Mouse (Mus musculus) lung, embryonic 15.5 days (tissue): ENCODE results near the gene Dgat2. TPM values are rescaled to one million over a fixed set of nuclear protein-coding genes. Genes with fewer than 3 reads are reported as not detected.

Source experiments
- ATAC-seq: fragments of 200-750 bp; cut with Nextera tagmentation; 2 replicates; pipeline ENCODE4 v1.8.0; 2017; ENCODE audit warnings: moderate number of reproducible peaks, borderline replicate concordance; ENCODE audit not compliant: low FRiP score, low TSS enrichment; ENCODE audit errors: extremely low read depth
- H3K27ac ChIP-seq: fragments of 300-500 bp; sonication (generic); 2 replicates; pipeline ENCODE4 v1.5.1; 2015; ENCODE audit warnings: moderate library complexity, mild to moderate bottlenecking, inconsistent platforms
- H3K27me3 ChIP-seq: fragments of 300-500 bp; sonication (generic); 2 replicates; pipeline ENCODE4 v1.6.1; 2015; ENCODE audit warnings: inconsistent platforms
- H3K36me3 ChIP-seq: fragments of 300-500 bp; sonication (generic); 2 replicates; pipeline ENCODE4 v1.6.1; 2015; ENCODE audit warnings: inconsistent platforms
- H3K4me1 ChIP-seq: fragments of 300-500 bp; sonication (generic); 2 replicates; pipeline ENCODE4 v1.6.1; 2015; ENCODE audit warnings: inconsistent platforms
- H3K4me2 ChIP-seq: fragments of 300-500 bp; sonication (generic); 2 replicates; pipeline ENCODE4 v1.6.1; 2015; ENCODE audit warnings: inconsistent platforms, mild to moderate bottlenecking, moderate library complexity
- H3K4me3 ChIP-seq: fragments of 300-500 bp; sonication (generic); 2 replicates; pipeline ENCODE4 v1.5.1; 2015; ENCODE audit warnings: mild to moderate bottlenecking, inconsistent platforms
- H3K9ac ChIP-seq: fragments of 300-500 bp; sonication (generic); 2 replicates; pipeline ENCODE4 v1.6.1; 2015; ENCODE audit warnings: inconsistent platforms
- H3K9me3 ChIP-seq: fragments of 300-500 bp; sonication (generic); 2 replicates; pipeline ENCODE4 v1.6.1; 2016; ENCODE audit warnings: inconsistent platforms
- WGBS: fragments of 180-500 bp; shearing (Covaris S2); methylation state at CpG from one replicate; pipeline ENCODE4 v1.1.7; 2015; 5-methylcytosine and 5-hydroxymethylcytosine counted together
- polyA plus RNA-seq: library from polyadenylated mRNA; unstranded; fragments of >200 nt; fragmentation: Nextera tagmentation; extraction: Ambion mirVana; gene quantifications from 2 replicates; pipeline ENCODE4 v1.2.1, GENCODE M21; 2015

Gene Dgat2
- polyA plus RNA-seq, 1 experiment from 2014 or later: 34.7 TPM

GRCm38 (mm10) chr7:99128965-99129364 lies 53.6 kb downstream of the Dgat2 start:
- no peak overlapping the region for H3K4me3 ChIP-seq
- no peak overlapping the region for H3K9ac ChIP-seq
- H3K27ac ChIP-seq: peak overlapping the region; percentile 89; the same call in 1 of the 2 replicates
- no peaks in the 10 kb centered on the region for H3K27me3 ChIP-seq
- H3K4me1 ChIP-seq: peaks cover 73% of the 10 kb centered on the region
- no peak for ATAC-seq
- no peaks in the 10 kb centered on the region for H3K36me3 ChIP-seq
- H3K9me3 ChIP-seq: no peaks in the 10 kb centered on the region
- no peak overlapping the region for H3K4me2 ChIP-seq
- 86% methylated on average over 8 of the region's 8 CpGs for WGBS

GRCm38 (mm10) chr7:99128020-99128950 lies 54.2 kb downstream of the Dgat2 start:
- Histone ChIP-seq H3K4me3 (no peak overlapping the region), H3K4me1 (peaks cover 69% of the 10 kb centered on the region), H3K27me3 (no peaks in the 10 kb centered on the region), H3K9me3 (no peaks in the 10 kb centered on the region), H3K27ac (peak overlapping the region; percentile 89), H3K36me3 (no peaks in the 10 kb centered on the region), H3K4me2 (peak overlapping the region; percentile 21; the same call in 1 of the 2 replicates), H3K9ac (no peak overlapping the region)
- peak; percentile 46; the same call in 1 of the 2 replicates for ATAC-seq
- 44% methylated on average over 10 of the region's 10 CpGs for WGBS

- Histone ChIP-seq H3K4me1 (peaks cover 50% of the 10 kb centered on the region), H3K27ac (peak overlapping the region; percentile 25; the same call in 1 of the 2 replicates), H3K27me3 (no peaks in the 10 kb centered on the region), H3K9me3 (no peaks in the 10 kb centered on the region), H3K36me3 (no peaks in the 10 kb centered on the region), H3K4me3 (no peak overlapping the region), H3K4me2 (no peak overlapping the region), H3K9ac (no peak overlapping the region)
- 44% methylated on average over 8 of the region's 8 CpGs for WGBS
- no peak for ATAC-seq
Measured at GRCm38 (mm10) chr7:99126057-99126456, 56.5 kb downstream of the Dgat2 start.

- WGBS: 71% methylated on average over 5 of the region's 5 CpGs
- Histone ChIP-seq H3K36me3 (no peaks in the 10 kb centered on the region), H3K4me2 (no peak overlapping the region), H3K27ac (no peak overlapping the region), H3K4me3 (no peak overlapping the region), H3K9ac (no peak overlapping the region), H3K4me1 (peaks cover 22% of the 10 kb centered on the region), H3K9me3 (no peaks in the 10 kb centered on the region), H3K27me3 (no peaks in the 10 kb centered on the region)
- no peak for ATAC-seq
Measured at GRCm38 (mm10) chr7:99122651-99123050, 59.9 kb downstream of the Dgat2 start.

- Histone ChIP-seq H3K27me3 (no peaks in the 10 kb centered on the region), H3K36me3 (peaks cover under 1% of the 10 kb centered on the region; the same call in 1 of the 2 replicates), H3K27ac (no peak overlapping the region), H3K4me3 (no peak overlapping the region), H3K4me1 (peaks cover 6% of the 10 kb centered on the region; the same call in 1 of the 2 replicates), H3K9me3 (no peaks in the 10 kb centered on the region), H3K9ac (no peak overlapping the region), H3K4me2 (no peak overlapping the region)
- ATAC-seq: no peak
- WGBS: 76% methylated on average over 5 of the region's 5 CpGs
Measured at GRCm38 (mm10) chr7:99120865-99121521, 61.5 kb downstream of the Dgat2 start.

GRCm38 (mm10) chr7:99120082-99120481 lies 62.4 kb downstream of the Dgat2 start:
- H3K4me3 ChIP-seq: no peak overlapping the region
- H3K27ac ChIP-seq: no peak overlapping the region
- no peaks in the 10 kb centered on the region for H3K27me3 ChIP-seq
- peaks cover 7% of the 10 kb centered on the region; the same call in 1 of the 2 replicates for H3K36me3 ChIP-seq
- H3K4me1 ChIP-seq: 0 out of 2 replicates have a peak, but pooled peaks cover 6% of the 10 kb centered on the region
- WGBS: 63% methylated on average over 4 of the region's 4 CpGs
- H3K9me3 ChIP-seq: no peaks in the 10 kb centered on the region
- H3K4me2 ChIP-seq: no peak overlapping the region
- ATAC-seq: no peak
- no peak overlapping the region for H3K9ac ChIP-seq

GRCm38 (mm10) chr7:99116781-99117180 lies 65.7 kb downstream of the Dgat2 start:
- Histone ChIP-seq H3K9me3 (no peaks in the 10 kb centered on the region), H3K27me3 (no peaks in the 10 kb centered on the region), H3K27ac (no peak overlapping the region), H3K4me3 (no peak overlapping the region), H3K4me2 (no peak overlapping the region), H3K9ac (no peak overlapping the region), H3K4me1 (0 out of 2 replicates have a peak, but pooled peaks cover 6% of the 10 kb centered on the region), H3K36me3 (peaks cover 7% of the 10 kb centered on the region; the same call in 1 of the 2 replicates)
- 66% methylated on average over 3 of the region's 3 CpGs for WGBS
- no peak for ATAC-seq

GRCm38 (mm10) chr7:99114006-99114726 lies 68.4 kb downstream of the Dgat2 start:
- H3K27ac ChIP-seq: no peak overlapping the region
- no peaks in the 10 kb centered on the region for H3K27me3 ChIP-seq
- WGBS: 80% methylated on average over 16 of the region's 16 CpGs
- ATAC-seq: no peak
- H3K9ac ChIP-seq: no peak overlapping the region
- no peak overlapping the region for H3K4me3 ChIP-seq
- H3K36me3 ChIP-seq: peaks cover 7% of the 10 kb centered on the region; the same call in 1 of the 2 replicates
- H3K9me3 ChIP-seq: no peaks in the 10 kb centered on the region
- H3K4me2 ChIP-seq: no peak overlapping the region
- H3K4me1 ChIP-seq: no peaks in the 10 kb centered on the region

- no peaks in the 10 kb centered on the region for H3K27me3 ChIP-seq
- 0 out of 2 replicates have a peak overlapping the region, but pooled peaks have one; percentile 32 for H3K27ac ChIP-seq
- ATAC-seq: no peak; the same call in 1 of the 2 replicates
Measured at GRCm38 (mm10) chr7:99107566-99107965, 75.0 kb downstream of the Dgat2 start.

GRCm38 (mm10) chr7:99106714-99107270 lies 75.7 kb downstream of the Dgat2 start:
- WGBS: 24% methylated on average over 4 of the region's 4 CpGs
- peak overlapping the region; percentile 32; the same call in 1 of the 2 replicates for H3K27ac ChIP-seq
- no peaks in the 10 kb centered on the region for H3K27me3 ChIP-seq
- ATAC-seq: 0 out of 2 replicates have a peak, but pooled peaks have one; percentile 40
- no peak overlapping the region for H3K4me2 ChIP-seq
- peaks cover 24% of the 10 kb centered on the region for H3K4me1 ChIP-seq
- no peaks in the 10 kb centered on the region for H3K36me3 ChIP-seq
- H3K9ac ChIP-seq: no peak overlapping the region
- no peak overlapping the region for H3K4me3 ChIP-seq
- no peaks in the 10 kb centered on the region for H3K9me3 ChIP-seq

More at GRCm38 (mm10) chr7:99107566-99107965, 75.0 kb downstream of the Dgat2 start:
- peaks cover 16% of the 10 kb centered on the region for H3K4me1 ChIP-seq
- H3K4me2 ChIP-seq: no peak overlapping the region
- 42% methylated on average over 3 of the region's 3 CpGs for WGBS
- no peak overlapping the region for H3K9ac ChIP-seq
- no peaks in the 10 kb centered on the region for H3K9me3 ChIP-seq
- H3K4me3 ChIP-seq: no peak overlapping the region
- H3K36me3 ChIP-seq: no peaks in the 10 kb centered on the region
